In the genomic region with DNA sequence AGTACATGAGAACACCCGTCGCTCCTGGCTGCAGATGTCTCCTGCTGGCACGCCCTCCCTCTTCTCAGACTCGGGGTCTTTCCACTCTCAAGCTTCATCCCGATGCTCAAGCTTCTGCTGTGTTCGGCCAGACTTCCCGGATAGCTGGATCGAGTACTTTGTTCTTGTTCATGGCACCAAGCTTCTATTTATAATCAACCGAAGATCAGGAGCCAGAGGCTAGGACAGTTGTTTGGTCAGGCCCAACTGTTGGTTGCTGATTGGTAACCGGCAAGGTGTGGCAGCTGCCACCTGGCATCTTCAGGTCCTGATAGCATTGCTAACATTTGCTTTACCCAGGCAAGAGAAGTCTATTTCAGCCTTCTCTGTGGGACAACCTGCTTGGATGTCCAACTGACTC, we compare ENCODE assay signal across 28 mouse cellular contexts. TPM values are rescaled to one million over a fixed set of nuclear protein-coding genes. Genes with fewer than 3 reads are reported as not detected.
A peak's percentile ranks its signal among the peaks of the same experiment; 100 is the strongest.
DNase-seq lines count a peak whose midpoint lies in the region; ATAC-seq and TF ChIP-seq lines count a peak whose summit lies in the region.
"Had no signal": no experiment of that assay in that cellular context is flagged by ENCODE, and none has a peak within 500 bp of the region (broad histone marks: within the 10 kb centered on the region; RNA-seq: fewer than 3 reads in every experiment).

No protein-coding gene starts in this region.

- no peaks in the 10 kb centered on the region for H3K79me2 ChIP-seq in myocyte (ENCODE audit: control insufficient read depth, insufficient read depth)

- H3K4me3 ChIP-seq in liver, postnatal 0 days (ENCODE audit: low read depth, low read length): no peak overlapping the region
- H3K4me3 ChIP-seq in liver, embryonic 11.5 days (ENCODE audit: low read depth, low read length): no peak overlapping the region
- no peak overlapping the region for H3K4me3 ChIP-seq in myocyte
- H3K4me3 ChIP-seq: embryonic facial prominence, embryonic 10.5 days; embryonic facial prominence, embryonic 15.5 days; heart, embryonic 13.5 days; hindbrain, embryonic 10.5 days; intestine, embryonic 15.5 days; limb, embryonic 10.5 days; limb, embryonic 15.5 days; midbrain, embryonic 15.5 days; neural tube, embryonic 13.5 days had no signal

- ATAC-seq in liver, postnatal 0 days: peak; percentile 54; the same call in 1 of the 2 replicates
- ATAC-seq in liver, embryonic 11.5 days (replicated peaks; ENCODE audit: low FRiP score): no peak
- peak; percentile 69 for ATAC-seq in erythroblast, adult 5-6 weeks (replicated peaks; ENCODE audit: low FRiP score, poor library complexity, severe bottlenecking)
- ATAC-seq in monocyte, adult 5-6 weeks (replicated peaks; ENCODE audit: insufficient number of reproducible peaks, low FRiP score, low TSS enrichment, poor library complexity, severe bottlenecking): no peak
- ATAC-seq: CD4-positive, CD25-positive, alpha-beta regulatory T cell, adult 4 months; forebrain, embryonic 14.5 days; hindbrain, embryonic 16.5 days; intestine, embryonic 15.5 days; lung, postnatal 0 days; midbrain, embryonic 15.5 days had no signal

- H3K4me1 ChIP-seq in liver, postnatal 0 days (ENCODE audit: insufficient read depth): peaks cover 2% of the 10 kb centered on the region; the same call in 1 of the 2 replicates
- no peaks in the 10 kb centered on the region for H3K4me1 ChIP-seq in liver, embryonic 11.5 days (replicated peaks; ENCODE audit: control insufficient read depth, insufficient read depth, low read length)
- H3K4me1 ChIP-seq: embryonic facial prominence, embryonic 10.5 days; embryonic facial prominence, embryonic 15.5 days; hindbrain, embryonic 10.5 days; intestine, embryonic 15.5 days; limb, embryonic 15.5 days; midbrain, embryonic 15.5 days; neural tube, embryonic 13.5 days had no signal

- no peak for DNase-seq in liver, postnatal 0 days
- no peak for DNase-seq in liver, embryonic 11.5 days (ENCODE audit: low spot score)
- DNase-seq in natural killer cell, adult 2 months (ENCODE audit: low spot score in 2 of 2): no peak
- DNase-seq in right cerebral cortex, postnatal 36 days (ENCODE audit: low spot score in 2 of 2): no peak
- DNase-seq: adrenal gland, postnatal 25 days; cerebellum, adult 8-10 months; cerebellum, postnatal 25 days; heart, postnatal 14 days; kidney, adult 2 months; kidney, postnatal 36 days; layer of hippocampus, postnatal 36 days; lung, postnatal 4 days had no signal

- WGBS in liver, postnatal 0 days (ENCODE audit: insufficient replicate concordance): 78% methylated on average over 10 of the region's 10 CpGs
- 85% methylated on average over 10 of the region's 10 CpGs for WGBS in liver, embryonic 11.5 days

- no peaks in the 10 kb centered on the region for H3K27me3 ChIP-seq in liver, postnatal 0 days (ENCODE audit: insufficient read depth, low read length)
- no peaks in the 10 kb centered on the region for H3K27me3 ChIP-seq in liver, embryonic 11.5 days (replicated peaks; ENCODE audit: control insufficient read depth, insufficient read depth, low read length)
- H3K27me3 ChIP-seq in myocyte (ENCODE audit: control insufficient read depth, insufficient read depth, insufficient read length): no peaks in the 10 kb centered on the region
- H3K27me3 ChIP-seq: embryonic facial prominence, embryonic 15.5 days; heart, embryonic 13.5 days; intestine, embryonic 15.5 days; limb, embryonic 15.5 days; midbrain, embryonic 15.5 days; neural tube, embryonic 13.5 days had no signal

- H3K27ac ChIP-seq in liver, postnatal 0 days (ENCODE audit: low read depth): no peak overlapping the region
- no peak overlapping the region for H3K27ac ChIP-seq in liver, embryonic 11.5 days (ENCODE audit: low read depth, low read length)
- H3K27ac ChIP-seq: embryonic facial prominence, embryonic 10.5 days; embryonic facial prominence, embryonic 15.5 days; heart, embryonic 13.5 days; hindbrain, embryonic 10.5 days; intestine, embryonic 15.5 days; limb, embryonic 10.5 days; limb, embryonic 15.5 days; midbrain, embryonic 15.5 days; neural tube, embryonic 13.5 days had no signal

- TF ChIP-seq POLR2A in myocyte (IDR thresholded peaks at IDR 0.05; ENCODE audit: insufficient read length, low read depth): no peak

- H3K4me2 ChIP-seq in liver, postnatal 0 days (ENCODE audit: low read depth, low read length): no peak overlapping the region
- H3K4me2 ChIP-seq in liver, embryonic 11.5 days: no peak overlapping the region
- no peak overlapping the region for H3K4me2 ChIP-seq in myocyte (ENCODE audit: low read depth)
- H3K4me2 ChIP-seq: embryonic facial prominence, embryonic 15.5 days; heart, embryonic 13.5 days; intestine, embryonic 15.5 days; limb, embryonic 15.5 days; midbrain, embryonic 15.5 days; neural tube, embryonic 13.5 days had no signal

- no peak overlapping the region for H3K9ac ChIP-seq in liver, postnatal 0 days (replicated peaks)
- no peak overlapping the region for H3K9ac ChIP-seq in liver, embryonic 11.5 days (ENCODE audit: low read depth, low read length)
- H3K9ac ChIP-seq: embryonic facial prominence, embryonic 15.5 days; heart, embryonic 13.5 days; intestine, embryonic 15.5 days; limb, embryonic 15.5 days; midbrain, embryonic 15.5 days; neural tube, embryonic 13.5 days had no signal

- peak; percentile 88 for TF ChIP-seq EP300 in liver, postnatal 0 days (IDR thresholded peaks at IDR 0.05; ENCODE audit: low read depth)

- H3K9me3 ChIP-seq in liver, postnatal 0 days (ENCODE audit: low read length): no peaks in the 10 kb centered on the region
- H3K9me3 ChIP-seq in liver, embryonic 11.5 days (ENCODE audit: control insufficient read depth, low read length): no peaks in the 10 kb centered on the region
- H3K9me3 ChIP-seq: embryonic facial prominence, embryonic 10.5 days; embryonic facial prominence, embryonic 15.5 days; heart, embryonic 13.5 days; hindbrain, embryonic 10.5 days; intestine, embryonic 15.5 days; limb, embryonic 10.5 days; limb, embryonic 15.5 days; midbrain, embryonic 15.5 days; neural tube, embryonic 13.5 days had no signal

- no peak overlapping the region for H3ac ChIP-seq in myocyte (ENCODE audit: control insufficient read depth, insufficient read length)

- TF ChIP-seq CTCF in liver, postnatal 0 days (IDR thresholded peaks at IDR 0.05; ENCODE audit: low read depth): no peak

- H3K36me3 ChIP-seq in liver, postnatal 0 days (replicated peaks; ENCODE audit: insufficient read depth, low read length): no peaks in the 10 kb centered on the region
- no peaks in the 10 kb centered on the region for H3K36me3 ChIP-seq in liver, embryonic 11.5 days (ENCODE audit: control insufficient read depth, insufficient read depth, low read length)
- no peaks in the 10 kb centered on the region for H3K36me3 ChIP-seq in myocyte (ENCODE audit: control insufficient read depth, insufficient read depth)
- H3K36me3 ChIP-seq: embryonic facial prominence, embryonic 10.5 days; embryonic facial prominence, embryonic 15.5 days; heart, embryonic 13.5 days; hindbrain, embryonic 10.5 days; intestine, embryonic 15.5 days; limb, embryonic 10.5 days; limb, embryonic 15.5 days; midbrain, embryonic 15.5 days; neural tube, embryonic 13.5 days had no signal

TF ChIP-seq in myocyte, 11 proteins besides CTCF, POLR2A, EP300 and RAD21:
- no peak for TF ChIP-seq E2F4 (IDR thresholded peaks at IDR 0.05; ENCODE audit: insufficient read depth)
- TF ChIP-seq MYOG (IDR thresholded peaks at IDR 0.05; ENCODE audit: control insufficient read depth in 1 of 3, insufficient read depth in 1 of 3, insufficient read length in 2 of 3, low read depth in 2 of 3): peak in 2 of 3 experiments; percentile 17 to 33
- peak in 2 of 3 experiments; percentile 44 to 48 for TF ChIP-seq MYOD1 (IDR thresholded peaks at IDR 0.05; ENCODE audit: control insufficient read depth in 1 of 3, insufficient read length in 2 of 3, low read depth in 2 of 3)
- no peak for TF ChIP-seq USF1 (IDR thresholded peaks at IDR 0.05; ENCODE audit: low read depth)
- TF ChIP-seq MAX (IDR thresholded peaks at IDR 0.05; ENCODE audit: low read depth): no peak
- no peak for TF ChIP-seq POLR2AphosphoS2 (IDR thresholded peaks at IDR 0.05; ENCODE audit: insufficient read length, low read depth)
- no peak for TF ChIP-seq TCF3 (IDR thresholded peaks at IDR 0.05; ENCODE audit: insufficient read length, low read depth)
- no peak for TF ChIP-seq REST (IDR thresholded peaks at IDR 0.05; ENCODE audit: insufficient read depth, insufficient read length)

RNA-seq across cellular contexts. Expression of gene Plcl2, which starts 53.5 kb away (rescaled TPM):
- polyA plus RNA-seq in liver, postnatal 0 days (2015; fragmentation: Nextera tagmentation; extraction: Ambion mirVana): 1.9 and 2.0 TPM in 2 replicates
- polyA plus RNA-seq in liver, embryonic 11.5 days (2014; fragmentation: Nextera tagmentation; extraction: Ambion mirVana): 3.2 and 3.4 TPM in 2 replicates
- 97.0 and 109 TPM in 2 replicates for total RNA-seq in erythroblast, adult 5-6 weeks (2015; ENCODE audit: low replicate concordance)
- 129 and 135 TPM in 2 replicates for total RNA-seq in erythroblast, adult 5-6 weeks (2017; ENCODE audit: low replicate concordance)
- 13.2 TPM for polyA plus RNA-seq in myocyte (2012; fragmentation: generic; extraction: Trizol)
- total RNA-seq in monocyte, adult 5-6 weeks (2017): 49.4 to 60.9 TPM (median 59.0 TPM) in 3 replicates

Comparison
In these comparisons a context has a peak if more than half of its experiments do, and no peak if none do; other contexts are left out.
1. ATAC-seq: peak in liver, postnatal 0 days (single experiment) and erythroblast, adult 5-6 weeks (single experiment); none in liver, embryonic 11.5 days (single experiment) and monocyte, adult 5-6 weeks (single experiment).